Mouse (Mus musculus) kidney, adult 2 months (tissue): ENCODE measurements around the gene Banf1. TPM values are rescaled to one million over a fixed set of nuclear protein-coding genes. Genes with fewer than 3 reads are reported as not detected.

Experiments used
- DNase-seq: peaks from one replicate; pipeline ENCODE4 v3.0.0; 2021
- H3K27ac ChIP-seq: fragments of 200-500 bp; 2 replicates; pipeline ENCODE4 v1.5.1; 2012; ENCODE audit warnings: low read depth, low read length, control low read depth, inconsistent platforms; ENCODE audit not compliant: insufficient read depth
- H3K27me3 ChIP-seq: fragments of 200-500 bp; replicated peaks from 2 replicates; pipeline ENCODE4 v1.6.1; 2012; ENCODE audit warnings: mild to moderate bottlenecking, moderate library complexity, low read length, inconsistent platforms; ENCODE audit not compliant: control insufficient read depth, insufficient read depth
- H3K36me3 ChIP-seq: fragments of 200-500 bp; 2 replicates; pipeline ENCODE4 v1.6.1; 2012; ENCODE audit warnings: mild to moderate bottlenecking, moderate library complexity, low read length, inconsistent platforms; ENCODE audit not compliant: control insufficient read depth, insufficient read depth
- H3K4me1 ChIP-seq: fragments of 200-500 bp; 2 replicates; pipeline ENCODE4 v1.6.1; 2011; ENCODE audit warnings: low read length; ENCODE audit not compliant: control insufficient read depth, insufficient read depth
- H3K4me3 ChIP-seq: fragments of 200-500 bp; 2 replicates; pipeline ENCODE4 v1.5.1; 2011; ENCODE audit warnings: mild to moderate bottlenecking, low read depth, low read length, control low read depth; ENCODE audit not compliant: insufficient read depth
- CTCF ChIP-seq: fragments of 200-500 bp; conservative IDR thresholded peaks from 2 replicates; pipeline ENCODE4 v1.5.1; 2011; ENCODE audit warnings: low read depth, mild to moderate bottlenecking, control low read depth, low read length, moderate library complexity, mixed read lengths; ENCODE audit not compliant: insufficient read depth, insufficient read length
- POLR2A ChIP-seq: fragments of 200-500 bp; IDR thresholded peaks from one replicate; pipeline ENCODE4 v1.6.1; 2011; ENCODE audit warnings: low read depth, low read length, control low read depth
- WGBS: fragments of 180-500 bp; shearing (Covaris S2); methylation state at CpG from one replicate; pipeline ENCODE4 v1.1.7; 2018; 5-methylcytosine and 5-hydroxymethylcytosine counted together
- polyA plus RNA-seq: library from polyadenylated mRNA; depleted of rRNA; stranded (reverse); fragments of >200 nt; gene quantifications from 2 replicates; pipeline ENCODE4 v1.2.3, GENCODE M21; 2012; rRNA removed

Banf1 gene
- polyA plus RNA-seq, 1 experiment: 146 TPM

- Histone ChIP-seq H3K27ac (no peak overlapping the region), H3K36me3 (no peaks in the 10 kb centered on the region), H3K27me3 (no peaks in the 10 kb centered on the region), H3K4me3 (peak overlapping the region; percentile 43), H3K4me1 (peaks cover 4% of the 10 kb centered on the region; the same call in 1 of the 2 replicates)
- DNase-seq: peak; percentile 77
- WGBS: 25% methylated on average over 17 of the region's 17 CpGs
- TF ChIP-seq POLR2A: no peak
- TF ChIP-seq CTCF: no peak
Observed at GRCm38 (mm10) chr19:5323801-5324200, 43.2 kb downstream of the Banf1 start.

Other genes starting within 250 kb of the Banf1 start
- gene Klc2, start 248.6 kb downstream of the Banf1 start, polyA plus RNA-seq: 38.8 and 46.0 TPM in 2 replicates
- 14.3 and 16.1 TPM in 2 replicates for gene Pacs1, start 94.0 kb downstream of the Banf1 start, polyA plus RNA-seq
- gene Sf3b2, start 71.7 kb downstream of the Banf1 start, polyA plus RNA-seq: 95.8 and 109 TPM in 2 replicates
- gene Gal3st3, start 68.8 kb downstream of the Banf1 start, polyA plus RNA-seq: 0.28 and 0.43 TPM in 2 replicates
- 0.08 TPM in 1 of 2 replicates, not detected in the other for gene Catsper1, start 31.4 kb downstream of the Banf1 start, polyA plus RNA-seq
- gene Cst6, start 17.6 kb downstream of the Banf1 start, polyA plus RNA-seq: 0.52 and 1.5 TPM in 2 replicates
- gene Eif1ad, start 427 bp downstream of the Banf1 start, polyA plus RNA-seq: 17.8 and 22.0 TPM in 2 replicates
- 20.2 and 27.4 TPM in 2 replicates for gene Sart1, start 21.5 kb upstream of the Banf1 start, polyA plus RNA-seq
- gene Tsga10ip, start 35.4 kb upstream of the Banf1 start, polyA plus RNA-seq: 0.06 and 0.27 TPM in 2 replicates
- 124 and 150 TPM in 2 replicates for gene Drap1, start 57.8 kb upstream of the Banf1 start, polyA plus RNA-seq
- 71.4 and 78.4 TPM in 2 replicates for gene AI837181, start 58.0 kb upstream of the Banf1 start, polyA plus RNA-seq
- gene Fosl1, start 80.4 kb upstream of the Banf1 start, polyA plus RNA-seq: 0.07 and 0.27 TPM in 2 replicates
- 5.0 and 5.8 TPM in 2 replicates for gene Ccdc85b, start 90.7 kb upstream of the Banf1 start, polyA plus RNA-seq
- 99.5 and 117 TPM in 2 replicates for gene Fibp, start 93.4 kb upstream of the Banf1 start, polyA plus RNA-seq
- 1.1 and 4.7 TPM in 2 replicates for gene Ctsw, start 101.3 kb upstream of the Banf1 start, polyA plus RNA-seq
- 43.6 and 50.8 TPM in 2 replicates for gene Efemp2, start 106.8 kb upstream of the Banf1 start, polyA plus RNA-seq
- 29.8 and 35.1 TPM in 2 replicates for gene Mus81, start 121.2 kb upstream of the Banf1 start, polyA plus RNA-seq
- gene Cfl1, start 123.3 kb upstream of the Banf1 start, polyA plus RNA-seq: 395 and 413 TPM in 2 replicates
- gene 1700020D05Rik, start 136.6 kb upstream of the Banf1 start, polyA plus RNA-seq: 0.62 and 0.69 TPM in 2 replicates
- gene Snx32, start 143.4 kb upstream of the Banf1 start, polyA plus RNA-seq: 14.7 and 16.3 TPM in 2 replicates
- 9.0 and 10.4 TPM in 2 replicates for gene Ovol1, start 193.5 kb upstream of the Banf1 start, polyA plus RNA-seq
- 10.2 and 13.3 TPM in 2 replicates for gene Ap5b1, start 200.9 kb upstream of the Banf1 start, polyA plus RNA-seq
- gene Rnaseh2c, start 234.7 kb upstream of the Banf1 start, polyA plus RNA-seq: 55.1 and 62.3 TPM in 2 replicates
- gene Kat5, start 243.1 kb upstream of the Banf1 start, polyA plus RNA-seq: 60.3 and 67.4 TPM in 2 replicates